Mouse (Mus musculus) CH12.LX (cell line): ENCODE results near the gene Pmch. TPM values are rescaled to one million over a fixed set of nuclear protein-coding genes. Genes with fewer than 3 reads are reported as not detected.

Source experiments
- DNase-seq: peaks from one replicate; pipeline ENCODE4 v3.0.0-alpha.2; 2013; ENCODE audit errors: extremely low read depth
- H3K27ac ChIP-seq: 2 replicates; pipeline ENCODE4 v1.5.1; 2012; ENCODE audit warnings: low read depth, mild to moderate bottlenecking, control low read depth, moderate library complexity; ENCODE audit not compliant: insufficient read depth
- H3K27me3 ChIP-seq: replicated peaks from 2 replicates; pipeline ENCODE3; 2012; ENCODE audit warnings: inconsistent platforms
- H3K36me3 ChIP-seq, 2 experiments: replicated peaks in 1 of 2; 2 replicates each; pipeline versions ENCODE3 to v1.6.1; 2012; ENCODE audit warnings: inconsistent platforms in 1 of 2, low read length in 1 of 2, mild to moderate bottlenecking in 1 of 2, mixed read lengths in 1 of 2, moderate library complexity in 1 of 2; ENCODE audit not compliant: control insufficient read depth in 1 of 2, insufficient read depth in 1 of 2
- H3K4me1 ChIP-seq, 2 experiments: 2 replicates each; pipeline ENCODE4 v1.6.1; 2012; ENCODE audit warnings: inconsistent platforms in 1 of 2, moderate library complexity in 1 of 2; ENCODE audit not compliant: insufficient read depth in 2 of 2, control insufficient read depth in 1 of 2
- H3K4me2 ChIP-seq: 2 replicates; pipeline ENCODE4 v1.6.1; 2012; ENCODE audit warnings: low read depth, mild to moderate bottlenecking, control low read depth; ENCODE audit not compliant: poor library complexity, insufficient read depth, severe bottlenecking
- H3K4me3 ChIP-seq, 3 experiments: fragments of 150-350 bp in 1 of 3; sonication (generic) in 1 of 3; replicated peaks in 1 of 3; 2 replicates each; pipeline versions ENCODE3 to v1.5.1; 2011 to 2012; ENCODE audit warnings: low read depth in 2 of 3, low read length in 2 of 3, mild to moderate bottlenecking in 2 of 3, moderate library complexity in 2 of 3, control low read depth in 1 of 3, improper control_type of control experiment in 1 of 3, inconsistent platforms in 1 of 3, mixed read lengths in 1 of 3; ENCODE audit not compliant: poor library complexity in 1 of 3
- H3K79me2 ChIP-seq: replicated peaks from 2 replicates; pipeline ENCODE4 v1.6.1; 2012; ENCODE audit warnings: mild to moderate bottlenecking, moderate library complexity; ENCODE audit not compliant: control insufficient read depth, poor library complexity, insufficient read depth, severe bottlenecking; ENCODE audit errors: extremely low read depth
- H3K9ac ChIP-seq: 2 replicates; pipeline ENCODE4 v1.6.1; 2012; ENCODE audit warnings: low read depth, mild to moderate bottlenecking, control low read depth, moderate library complexity; ENCODE audit not compliant: insufficient read depth
- H3K9me3 ChIP-seq: replicated peaks from 2 replicates; pipeline ENCODE3; 2012; ENCODE audit warnings: low read length, inconsistent platforms, mixed read lengths
- CHD2 ChIP-seq: IDR thresholded peaks from 2 replicates; pipeline ENCODE4 v1.6.1; 2011; ENCODE audit warnings: low read length, improper control_type of control experiment
- CTCF ChIP-seq, 2 experiments: IDR thresholded peaks in 1 of 2; conservative IDR thresholded peaks in 1 of 2; 2 replicates each; pipeline ENCODE4 v1.5.1; 2011 to 2012; ENCODE audit warnings: low read depth in 2 of 2, low read length in 2 of 2, improper control_type of control experiment in 1 of 2, inconsistent platforms in 1 of 2, mild to moderate bottlenecking in 1 of 2, moderate library complexity in 1 of 2
- E2F4 ChIP-seq: IDR thresholded peaks from 2 replicates; pipeline ENCODE4 v1.6.1; 2011; ENCODE audit warnings: low read depth, low read length, improper control_type of control experiment; ENCODE audit not compliant: insufficient replicate concordance
- ETS1 ChIP-seq: conservative IDR thresholded peaks from 2 replicates; pipeline ENCODE4 v1.6.1; 2012; ENCODE audit warnings: low read depth, mild to moderate bottlenecking, inconsistent platforms, low read length, improper control_type of control experiment, moderate library complexity
- GABPA ChIP-seq: IDR thresholded peaks from 2 replicates; pipeline ENCODE4 v1.6.1; 2012; ENCODE audit warnings: low read depth, low read length, improper control_type of control experiment, inconsistent platforms; ENCODE audit not compliant: insufficient replicate concordance
- HCFC1 ChIP-seq: IDR thresholded peaks from 2 replicates; pipeline ENCODE4 v1.6.1; 2012; ENCODE audit warnings: low read depth, mild to moderate bottlenecking, inconsistent platforms, low read length, improper control_type of control experiment
- JUN ChIP-seq: IDR thresholded peaks from 2 replicates; pipeline ENCODE4 v1.6.1; 2011; ENCODE audit warnings: low read depth, mild to moderate bottlenecking, low read length, improper control_type of control experiment, moderate library complexity; ENCODE audit not compliant: insufficient read depth
- MAZ ChIP-seq: IDR thresholded peaks from 2 replicates; pipeline ENCODE4 v1.6.1; 2012; ENCODE audit warnings: low read depth, mild to moderate bottlenecking, inconsistent platforms, low read length, improper control_type of control experiment, moderate library complexity
- MXI1 ChIP-seq: IDR thresholded peaks from 2 replicates; pipeline ENCODE4 v1.6.1; 2011; ENCODE audit warnings: mild to moderate bottlenecking, low read depth, low read length, improper control_type of control experiment
- POLR2A ChIP-seq: IDR thresholded peaks from 2 replicates; pipeline ENCODE4 v1.6.1; 2011; ENCODE audit warnings: low read depth, mild to moderate bottlenecking, improper control_type of control experiment, low read length
- RAD21 ChIP-seq: IDR thresholded peaks from 2 replicates; pipeline ENCODE4 v1.6.1; 2011; ENCODE audit warnings: low read depth, mild to moderate bottlenecking, low read length, improper control_type of control experiment, moderate library complexity
- TCF12 ChIP-seq: IDR thresholded peaks from 2 replicates; pipeline ENCODE4 v1.6.1; 2014; ENCODE audit warnings: low read depth, mild to moderate bottlenecking, inconsistent platforms, low read length, improper control_type of control experiment
- UBTF ChIP-seq: IDR thresholded peaks from 2 replicates; pipeline ENCODE4 v1.6.1; 2012; ENCODE audit warnings: low read depth, mild to moderate bottlenecking, inconsistent platforms, low read length, improper control_type of control experiment, moderate library complexity
- ZNF384 ChIP-seq: IDR thresholded peaks from 2 replicates; pipeline ENCODE4 v1.6.1; 2012; ENCODE audit warnings: low read depth, low read length, improper control_type of control experiment, inconsistent platforms
- dilution Hi-C: fragments of 300-500 bp; cut with MboI; formaldehyde crosslinking; loops from 2 replicates; pipeline ENCODE4 v1.14.3; 2020; ENCODE audit warnings: low sequenced_read_pairs; ENCODE audit not compliant: extremely low pct_unique_long_range_greater_than_20kb, extremely low pct_ligation_motif_present
- in situ Hi-C: fragments of 300-500 bp; cut with MboI; formaldehyde crosslinking; loops from 3 replicates; pipeline ENCODE4 v1.14.3; 2019; ENCODE audit warnings: low sequenced_read_pairs, low pct_ligation_motif_present, low pct_unique_long_range_greater_than_20kb, mixed read lengths
- polyA plus RNA-seq: library from polyadenylated mRNA; unstranded; fragments of >175 nt; gene quantifications from 2 replicates; pipeline ENCODE4 v1.2.1, GENCODE M21; 2012; ENCODE audit warnings: low read depth; ENCODE audit not compliant: insufficient read length
- total RNA-seq, 2 experiments: library from RNA; depleted of rRNA; stranded (reverse); fragments of 300-350 nt in 1 of 2; fragments of >200 nt in 1 of 2; gene quantifications; 2 replicates each; pipeline ENCODE4 v1.2.3; 2012 to 2014

The Pmch gene
- total and polyA plus RNA-seq, 3 experiments, result 0.17 to 0.41 TPM; not detected in 1

GRCm38 (mm10) chr10:88119721-88120120, 28.8 kb downstream of the Pmch start (continued):
- no peak for TF ChIP-seq ZNF384
- TF ChIP-seq UBTF, result no peak
- TF ChIP-seq E2F4, result no peak
- no peak for TF ChIP-seq JUN
- TF ChIP-seq CTCF (conservative IDR thresholded peaks at IDR 0.05 in 1 of 2, IDR thresholded peaks at IDR 0.05 in 1 of 2; ENCODE audit: low read depth in 2 of 2, low read length in 2 of 2), result peak in 1 of 2 experiments; percentile 56; a peak in 2 of 4 replicates

GRCm38 (mm10) chr10:88135630-88136029, 44.8 kb downstream of the Pmch start:
- no peak for TF ChIP-seq POLR2A
- TF ChIP-seq TCF12, result no peak
- TF ChIP-seq MAZ, result no peak
- no peak for TF ChIP-seq ETS1
- no peak for TF ChIP-seq MXI1
- no peak for TF ChIP-seq RAD21
- TF ChIP-seq UBTF, result no peak
- no peak for TF ChIP-seq GABPA
- TF ChIP-seq CHD2, result no peak
- no peak for TF ChIP-seq HCFC1
- H3K4me3 ChIP-seq, result no peak overlapping the region
- no peak overlapping the region for H3K9ac ChIP-seq
- no peaks in the 10 kb centered on the region for H3K9me3 ChIP-seq
- H3K36me3 ChIP-seq, result peaks cover 10 to 38% of the 10 kb centered on the region in 2 experiments
- H3K27ac ChIP-seq, result no peak overlapping the region
- in situ Hi-C loops, result no loop called here
- H3K4me2 ChIP-seq, result no peak overlapping the region
- no peaks in the 10 kb centered on the region for H3K4me1 ChIP-seq
- no peaks in the 10 kb centered on the region for H3K27me3 ChIP-seq
- dilution Hi-C loops, result no loop called here
- H3K79me2 ChIP-seq, result no peaks in the 10 kb centered on the region
- DNase-seq, result no peak

Other genes starting within 250 kb of the Pmch start
- gene Igf1, start 232.8 kb upstream of the Pmch start, total RNA-seq (2012; rRNA removed), result not detected in 2 replicates
- gene Igf1, start 232.8 kb upstream of the Pmch start, total RNA-seq (2014; rRNA removed), result not detected in 2 replicates
- 0.23 TPM in 1 of 2 replicates, not detected in the other for gene Igf1, start 232.8 kb upstream of the Pmch start, polyA plus RNA-seq
- gene Parpbp, start 55.9 kb downstream of the Pmch start, total RNA-seq (2012; rRNA removed), result 19.8 and 23.2 TPM in 2 replicates
- gene Parpbp, start 55.9 kb downstream of the Pmch start, total RNA-seq (2014; rRNA removed), result 35.0 and 44.6 TPM in 2 replicates
- gene Parpbp, start 55.9 kb downstream of the Pmch start, polyA plus RNA-seq, result 16.9 and 19.5 TPM in 2 replicates
- gene Nup37, start 55.9 kb downstream of the Pmch start, total RNA-seq (2012; rRNA removed), result 59.2 and 71.1 TPM in 2 replicates
- 222 and 243 TPM in 2 replicates for gene Nup37, start 55.9 kb downstream of the Pmch start, total RNA-seq (2014; rRNA removed)
- 76.3 and 82.4 TPM in 2 replicates for gene Nup37, start 55.9 kb downstream of the Pmch start, polyA plus RNA-seq
- gene Washc3, start 110.0 kb downstream of the Pmch start, total RNA-seq (2012; rRNA removed), result 59.3 and 65.4 TPM in 2 replicates
- 129 and 134 TPM in 2 replicates for gene Washc3, start 110.0 kb downstream of the Pmch start, total RNA-seq (2014; rRNA removed)
- gene Washc3, start 110.0 kb downstream of the Pmch start, polyA plus RNA-seq, result 67.8 and 71.8 TPM in 2 replicates